Mouse (Mus musculus) C2C12 (cell line): Measurements from ENCODE around the gene Odf3l1.

Experiments
- CEBPB ChIP-seq: IDR thresholded peaks from one replicate; pipeline ENCODE4 v1.6.1; 2011; ENCODE audit warnings: low read depth, mild to moderate bottlenecking, control low read depth, moderate library complexity
- CTCF ChIP-seq: IDR thresholded peaks from one replicate; pipeline ENCODE4 v1.5.1; 2011; ENCODE audit not compliant: control insufficient read depth, insufficient read depth, insufficient read length
- FOSL1 ChIP-seq: IDR thresholded peaks from one replicate; pipeline ENCODE4 v1.8.0; 2011; ENCODE audit warnings: mild to moderate bottlenecking, low read length; ENCODE audit not compliant: poor library complexity, insufficient read depth, severe bottlenecking
- MAX ChIP-seq: IDR thresholded peaks from one replicate; pipeline ENCODE4 v1.6.1; 2011; ENCODE audit warnings: mild to moderate bottlenecking, control low read depth
- MYOD1 ChIP-seq: IDR thresholded peaks from one replicate; pipeline ENCODE4 v1.6.1; 2011; ENCODE audit warnings: low read depth; ENCODE audit not compliant: control insufficient read depth, insufficient read length
- MYOG ChIP-seq: IDR thresholded peaks from one replicate; pipeline ENCODE4 v1.6.1; 2011; ENCODE audit not compliant: control insufficient read depth, insufficient read length; ENCODE audit errors: extremely low read depth
- USF1 ChIP-seq: IDR thresholded peaks from one replicate; pipeline ENCODE4 v1.6.1; 2011; ENCODE audit warnings: low read depth, mild to moderate bottlenecking, control low read depth, moderate library complexity

DNA sequence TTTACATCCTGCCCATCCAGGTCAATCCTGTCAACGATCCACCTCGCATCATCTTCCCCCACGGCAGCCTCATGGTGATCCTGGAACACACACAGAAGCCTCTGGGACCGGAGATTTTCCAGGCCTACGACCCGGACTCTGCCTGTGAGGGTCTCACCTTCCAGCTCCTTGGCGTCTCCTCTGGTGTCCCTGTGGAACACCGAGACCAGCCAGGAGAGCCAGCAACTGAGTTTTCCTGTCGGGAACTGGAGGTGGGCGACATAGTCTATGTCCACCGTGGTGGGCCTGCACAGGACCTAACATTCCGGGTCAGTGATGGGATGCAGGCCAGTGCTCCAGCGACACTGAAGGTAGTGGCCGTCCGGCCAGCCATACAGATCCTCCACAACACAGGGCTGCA is 22.1 kb upstream of the Odf3l1 start:
- no peak for TF ChIP-seq CTCF
- no peak for TF ChIP-seq MAX
- TF ChIP-seq CEBPB, result no peak
- no peak for TF ChIP-seq USF1
- TF ChIP-seq MYOG, result no peak
- TF ChIP-seq MYOD1, result no peak
- TF ChIP-seq FOSL1, result no peak
